Mouse (Mus musculus) ovary, postnatal 10 days (tissue): ENCODE results near the gene Kctd6.
"Not testable (repeated sequence)": the region's sequence is repeated elsewhere in the genome, so short reads cannot be mapped to it uniquely, and the experiment has no call there.

ENCODE experiments used
- DNase-seq: peaks from one replicate; pipeline ENCODE4 v3.0.0; 2022; ENCODE audit warnings: low spot score

Kctd6 gene

GRCm38 (mm10) chr14:8250141-8250871, 36.4 kb downstream of the Kctd6 start:
- DNase-seq: no peak

GRCm38 (mm10) chr14:8251330-8251885, 37.5 kb downstream of the Kctd6 start:
- no peak for DNase-seq

GRCm38 (mm10) chr14:8255076-8255729, 41.3 kb downstream of the Kctd6 start:
- DNase-seq: peak; percentile 27

GRCm38 (mm10) chr14:8256072-8256471, 42.1 kb downstream of the Kctd6 start:
- no peak for DNase-seq

- DNase-seq: no peak
Measured at GRCm38 (mm10) chr14:8256881-8257280, 42.9 kb downstream of the Kctd6 start.

GRCm38 (mm10) chr14:8257521-8258334, 43.8 kb downstream of the Kctd6 start:
- no peak for DNase-seq

- DNase-seq: no peak
Measured at GRCm38 (mm10) chr14:8258335-8258627, 44.3 kb downstream of the Kctd6 start.

GRCm38 (mm10) chr14:8258752-8259151, 44.8 kb downstream of the Kctd6 start:
- no peak for DNase-seq

- DNase-seq: no peak
Measured at GRCm38 (mm10) chr14:8259166-8259565, 45.2 kb downstream of the Kctd6 start, which contains the start of gene Acox2. Acox2 (minus strand) TSS chr14:8259353.

GRCm38 (mm10) chr14:8260214-8260613, 46.3 kb downstream of the Kctd6 start:
- no peak for DNase-seq

- DNase-seq: no peak
Measured at GRCm38 (mm10) chr14:8262242-8262641, 48.3 kb downstream of the Kctd6 start.

GRCm38 (mm10) chr14:8264378-8264777, 50.4 kb downstream of the Kctd6 start:
- no peak for DNase-seq

GRCm38 (mm10) chr14:8271281-8271680, 57.3 kb downstream of the Kctd6 start:
- DNase-seq: not testable (repeated sequence)
